Mouse (Mus musculus) heart, adult 2 months (tissue): ENCODE measurements around the gene Cplx2.

Experiments used
- CTCF ChIP-seq: fragments of 200-600 bp; IDR thresholded peaks from 2 replicates; pipeline ENCODE4 v1.8.1; 2022; ENCODE audit warnings: antibody characterized with exemption, mild to moderate bottlenecking, moderate library complexity
- POLR2A ChIP-seq: fragments of 200-500 bp; IDR thresholded peaks from 2 replicates; pipeline ENCODE4 v1.6.1; 2011; ENCODE audit warnings: mild to moderate bottlenecking, low read depth, low read length, control low read depth; ENCODE audit not compliant: insufficient read depth

DNA sequence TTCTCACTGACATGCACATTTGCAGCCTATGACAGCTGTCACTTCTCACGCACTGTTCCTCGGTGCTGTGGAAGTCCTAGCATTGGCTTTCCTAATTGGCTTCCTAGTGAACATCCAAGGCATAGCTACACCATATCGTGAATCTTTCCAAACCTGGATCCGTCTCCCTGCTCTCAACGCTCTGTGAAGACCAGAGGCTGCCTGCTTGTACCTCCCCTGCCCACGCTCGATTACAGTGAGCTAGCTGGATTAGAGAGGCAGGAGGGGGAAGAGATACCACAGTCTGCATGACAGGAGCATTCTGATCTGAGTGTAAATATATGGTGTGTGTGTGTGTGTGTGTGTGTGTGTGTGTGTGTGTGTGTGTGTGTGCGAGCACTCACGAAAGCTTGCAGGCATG, 3.0 kb upstream of the Cplx2 start:
- no peak for TF ChIP-seq CTCF
- no peak for TF ChIP-seq POLR2A
